Mouse (Mus musculus) intestine, embryonic 14.5 days (tissue): ENCODE results near the gene Zfp667. TPM values are rescaled to one million over a fixed set of nuclear protein-coding genes. Genes with fewer than 3 reads are reported as not detected.

Experiments
- ATAC-seq: fragments of 200-750 bp; cut with Nextera tagmentation; replicated peaks from 2 replicates; pipeline ENCODE4 v1.8.0; 2017; ENCODE audit warnings: low read depth, moderate number of reproducible peaks, moderate TSS enrichment, moderate library complexity; ENCODE audit not compliant: low FRiP score, low TSS enrichment
- DNase-seq: peaks from one replicate; pipeline ENCODE4 v3.0.0-alpha.2; 2018; ENCODE audit warnings: low spot score
- H3K27ac ChIP-seq: fragments of 300-500 bp; sonication (generic); 2 replicates; pipeline ENCODE4 v1.5.1; 2014; ENCODE audit warnings: low read depth, mild to moderate bottlenecking, control low read depth
- H3K27me3 ChIP-seq: fragments of 300-500 bp; sonication (generic); replicated peaks from 2 replicates; pipeline ENCODE4 v1.6.1; 2014; ENCODE audit warnings: low read length, control low read depth; ENCODE audit not compliant: control insufficient read depth, insufficient read depth
- H3K36me3 ChIP-seq: fragments of 300-500 bp; sonication (generic); 2 replicates; pipeline ENCODE4 v1.6.1; 2014; ENCODE audit warnings: low read length, control low read depth; ENCODE audit not compliant: control insufficient read depth, insufficient read depth
- H3K4me1 ChIP-seq: fragments of 300-500 bp; sonication (generic); replicated peaks from 2 replicates; pipeline ENCODE4 v1.6.1; 2014; ENCODE audit warnings: low read length, control low read depth, mixed read lengths; ENCODE audit not compliant: control insufficient read depth, insufficient read depth
- H3K4me2 ChIP-seq: fragments of 300-500 bp; sonication (generic); 2 replicates; pipeline ENCODE4 v1.6.1; 2014; ENCODE audit warnings: low read length
- H3K4me3 ChIP-seq: fragments of 300-500 bp; sonication (generic); 2 replicates; pipeline ENCODE4 v1.5.1; 2014; ENCODE audit warnings: low read depth, low read length, control low read depth, mixed read lengths
- H3K9ac ChIP-seq: fragments of 300-500 bp; sonication (generic); 2 replicates; pipeline ENCODE4 v1.6.1; 2014; ENCODE audit warnings: mild to moderate bottlenecking, low read length
- H3K9me3 ChIP-seq: fragments of 300-500 bp; sonication (generic); 2 replicates; pipeline ENCODE4 v1.6.1; 2016; ENCODE audit warnings: low read length, control low read depth; ENCODE audit not compliant: control insufficient read depth
- WGBS: fragments of 180-500 bp; shearing (Covaris S2); extraction: QIAGEN DNeasy Blood & Tissue Kit; methylation state at CpG from one replicate; pipeline ENCODE4 v1.1.7; 2014; 5-methylcytosine and 5-hydroxymethylcytosine counted together
- polyA plus RNA-seq: library from polyadenylated mRNA; unstranded; fragments of >200 nt; fragmentation: Nextera tagmentation; extraction: Ambion mirVana; gene quantifications from 2 replicates; pipeline ENCODE4 v1.2.1, GENCODE M21; 2014

Zfp667 gene
- polyA plus RNA-seq, 1 experiment from 2014 or later, result 5.7 TPM

DNA sequence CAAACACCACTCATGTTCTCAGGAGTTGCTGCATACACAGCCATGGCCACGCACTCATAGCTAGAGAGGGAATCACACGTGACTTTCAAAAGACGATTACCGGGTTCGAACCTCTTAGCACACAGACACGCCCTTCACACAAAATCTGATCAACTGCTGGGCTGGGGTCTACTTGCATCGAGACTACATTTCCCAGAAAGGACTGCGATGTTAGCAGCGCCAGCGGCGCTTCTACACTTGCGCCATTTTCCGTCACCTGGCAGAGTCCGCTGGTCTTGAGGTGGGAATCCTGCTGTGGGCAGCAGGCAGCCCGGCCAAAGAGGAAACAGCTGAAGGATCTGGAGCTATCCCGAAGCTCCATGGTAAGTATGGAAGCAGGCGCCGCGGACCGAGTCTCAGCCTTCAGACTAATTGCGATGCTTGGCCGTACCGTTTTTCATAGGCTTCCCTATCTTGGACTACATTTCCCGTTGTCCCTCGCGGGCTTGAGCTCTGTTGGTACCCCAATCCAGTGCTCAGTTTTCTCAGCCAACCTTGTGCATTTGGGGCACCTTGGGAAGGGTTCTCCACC is 57.2 kb downstream of the Zfp667 start, which contains the start of gene Gm3854:
Gm3854 (plus strand) TSS at position 259 of the 571 bp plus-strand sequence.
- Histone ChIP-seq H3K9ac (peak within 1 kb of the TSS; percentile 48), H3K4me1 (peaks cover 3% of the 10 kb centered on the region; the same call in 1 of the 2 replicates), H3K9me3 (no peaks in the 10 kb centered on the region), H3K4me3 (peak within 1 kb of the TSS; percentile 65), H3K27ac (no peak within 1 kb of the TSS), H3K4me2 (peak within 1 kb of the TSS; percentile 57), H3K36me3 (no peaks in the 10 kb centered on the region), H3K27me3 (no peaks in the 10 kb centered on the region)
- ATAC-seq (peak; percentile 91), DNase-seq (peak; percentile 87)
- 2% methylated on average over 26 of the region's 26 CpGs for WGBS

DNA sequence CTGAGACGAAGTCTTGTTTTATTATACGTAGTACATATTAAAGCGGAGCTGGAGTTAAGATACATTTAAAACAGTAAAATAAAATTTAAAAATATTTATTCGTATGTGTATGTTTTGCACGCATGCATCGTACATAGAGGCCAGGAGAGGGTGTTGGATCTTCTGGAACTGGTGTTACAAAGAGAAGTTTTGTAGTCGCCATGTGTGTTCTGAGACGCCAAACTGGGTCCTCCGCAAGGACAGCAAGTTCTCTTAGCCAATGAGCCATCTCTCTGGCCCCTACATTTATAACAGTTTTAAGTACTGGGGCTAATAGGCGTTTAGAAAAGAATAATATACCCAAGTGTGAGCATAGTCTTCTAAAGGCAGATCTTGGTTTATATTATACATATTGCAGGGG is 57.7 kb downstream of the Zfp667 start:
- ATAC-seq, result no peak; the same call in 1 of the 2 replicates
- DNase-seq, result no peak

More for the DNA sequence above, 57.7 kb downstream of the Zfp667 start:
- Histone ChIP-seq H3K4me1 (peaks cover 3% of the 10 kb centered on the region; the same call in 1 of the 2 replicates), H3K27ac (no peak overlapping the region), H3K4me2 (peak overlapping the region; percentile 57), H3K9me3 (no peaks in the 10 kb centered on the region), H3K9ac (peak overlapping the region; percentile 48), H3K27me3 (no peaks in the 10 kb centered on the region), H3K4me3 (peak overlapping the region; percentile 65), H3K36me3 (no peaks in the 10 kb centered on the region)
- 30% methylated on average over 10 of the region's 10 CpGs for WGBS

Other genes starting within 250 kb of the Zfp667 start
- gene Nlrp4c, start 241.4 kb upstream of the Zfp667 start, polyA plus RNA-seq, result not detected in 2 replicates
- gene Zfp787, start 130.6 kb upstream of the Zfp667 start, polyA plus RNA-seq, result 14.2 and 14.6 TPM in 2 replicates
- gene Zfp444, start 114.4 kb upstream of the Zfp667 start, polyA plus RNA-seq, result 49.9 and 54.0 TPM in 2 replicates
- gene Galp, start 89.5 kb upstream of the Zfp667 start, polyA plus RNA-seq, result not detected in 2 replicates
- not detected in 2 replicates for gene Zscan5b, start 64.3 kb upstream of the Zfp667 start, polyA plus RNA-seq
- not detected in 2 replicates for gene Epp13, start 33.9 kb upstream of the Zfp667 start, polyA plus RNA-seq
- 4.0 and 5.3 TPM in 2 replicates for gene Zfp583, start 44.7 kb downstream of the Zfp667 start, polyA plus RNA-seq
- 1.5 and 2.1 TPM in 2 replicates for gene Gm3854, start 57.2 kb downstream of the Zfp667 start, polyA plus RNA-seq
- 2.0 and 2.1 TPM in 2 replicates for gene Zfp78, start 76.7 kb downstream of the Zfp667 start, polyA plus RNA-seq
- 8.3 and 10.2 TPM in 2 replicates for gene Zfp28, start 96.7 kb downstream of the Zfp667 start, polyA plus RNA-seq
- gene Smim17, start 112.1 kb downstream of the Zfp667 start, polyA plus RNA-seq, result 0.31 and 0.38 TPM in 2 replicates
- not detected in 2 replicates for gene Gm20715, start 123.7 kb downstream of the Zfp667 start, polyA plus RNA-seq
- not detected in 2 replicates for gene Olfr1344, start 152.1 kb downstream of the Zfp667 start, polyA plus RNA-seq
- not detected in 2 replicates for gene Olfr1336, start 169.6 kb downstream of the Zfp667 start, polyA plus RNA-seq
- not detected in 2 replicates for gene Olfr1346, start 180.5 kb downstream of the Zfp667 start, polyA plus RNA-seq
- not detected in 2 replicates for gene Olfr5, start 200.4 kb downstream of the Zfp667 start, polyA plus RNA-seq
- gene Olfr1347, start 213.2 kb downstream of the Zfp667 start, polyA plus RNA-seq, result not detected in 2 replicates
- not detected in 2 replicates for gene Olfr1348, start 222.2 kb downstream of the Zfp667 start, polyA plus RNA-seq
- gene Olfr1349, start 236.4 kb downstream of the Zfp667 start, polyA plus RNA-seq, result not detected in 2 replicates